Mouse (Mus musculus) B cell, adult (primary cell): Measurements from ENCODE around the gene Slc4a3. TPM values are rescaled to one million over a fixed set of nuclear protein-coding genes. Genes with fewer than 3 reads are reported as not detected.

ENCODE experiments used
- total RNA-seq: library from RNA; stranded (reverse); gene quantifications from 4 replicates; pipeline ENCODE4 v1.2.4, GENCODE M21; 2023; ENCODE audit not compliant: inconsistent age

Slc4a3 gene
- 0.67 to 1.7 TPM (median 1.6 TPM) in 4 replicates for total RNA-seq

GRCm38 (mm10) chr1:75545965-75546956 is at the start of gene Slc4a3:
TSS of gene Slc4a3 (plus strand) at chr1:75546266.

GRCm38 (mm10) chr1:75505956-75506831 is 39.9 kb upstream of the Slc4a3 start, which contains the start of gene Obsl1:
TSS of gene Obsl1 (minus strand) at chr1:75506452.

GRCm38 (mm10) chr1:75507006-75507405 is 39.1 kb upstream of the Slc4a3 start, which contains the start of gene Inha:
TSS of gene Inha (plus strand) at chr1:75507077.

GRCm38 (mm10) chr1:75521321-75522031 is 24.6 kb upstream of the Slc4a3 start, which contains the start of gene Stk11ip:
TSS of gene Stk11ip (plus strand) at chr1:75521529.

Other genes starting within 250 kb of the Slc4a3 start
- 44.7 to 64.5 TPM (median 48.8 TPM) in 4 replicates for gene Dnpep, start 228.3 kb upstream of the Slc4a3 start, total RNA-seq
- gene Des, start 185.9 kb upstream of the Slc4a3 start, total RNA-seq: 0.21 to 0.70 TPM in 2 of 4 replicates, not detected in the others
- gene Speg, start 171.0 kb upstream of the Slc4a3 start, total RNA-seq: not detected in 4 replicates
- 55.8 to 68.5 TPM (median 60.3 TPM) in 4 replicates for gene Gmppa, start 110.3 kb upstream of the Slc4a3 start, total RNA-seq
- not detected in 4 replicates for gene Asic4, start 95.8 kb upstream of the Slc4a3 start, total RNA-seq
- 22.9 to 28.0 TPM (median 23.2 TPM) in 4 replicates for gene Chpf, start 67.0 kb upstream of the Slc4a3 start, total RNA-seq
- gene Tmem198, start 66.7 kb upstream of the Slc4a3 start, total RNA-seq: 4.3 to 5.5 TPM (median 4.7 TPM) in 4 replicates
- 0.16 to 0.48 TPM (median 0.45 TPM) in 3 of 4 replicates, not detected in the other for gene Obsl1, start 39.8 kb upstream of the Slc4a3 start, total RNA-seq
- gene Inha, start 39.2 kb upstream of the Slc4a3 start, total RNA-seq: not detected in 4 replicates
- 225 to 244 TPM (median 229 TPM) in 4 replicates for gene Stk11ip, start 24.7 kb upstream of the Slc4a3 start, total RNA-seq